Mouse (Mus musculus) heart, embryonic 16.5 days (tissue): ENCODE data around the gene Cnpy3. TPM values are rescaled to one million over a fixed set of nuclear protein-coding genes. Genes with fewer than 3 reads are reported as not detected.
"Not testable (repeated sequence)": the region's sequence is repeated elsewhere in the genome, so short reads cannot be mapped to it uniquely, and the experiment has no call there.

Experiments
- ATAC-seq: fragments of 200-750 bp; cut with Nextera tagmentation; replicated peaks from 2 replicates; pipeline ENCODE4 v1.8.0; 2017; ENCODE audit warnings: moderate number of reproducible peaks; ENCODE audit not compliant: insufficient read depth, low FRiP score; ENCODE audit errors: extremely low read depth
- H3K27ac ChIP-seq: fragments of 300-500 bp; sonication (generic); 2 replicates; pipeline ENCODE4 v1.5.1; 2014; ENCODE audit warnings: mild to moderate bottlenecking, low read length, control low read depth, moderate library complexity
- H3K27me3 ChIP-seq: fragments of 300-500 bp; sonication (generic); 2 replicates; pipeline ENCODE4 v1.6.1; 2014; ENCODE audit warnings: low read length, mixed read lengths; ENCODE audit not compliant: control insufficient read depth, insufficient read depth
- H3K36me3 ChIP-seq: fragments of 300-500 bp; sonication (generic); 2 replicates; pipeline ENCODE4 v1.6.1; 2014; ENCODE audit not compliant: control insufficient read depth, insufficient read depth
- H3K4me1 ChIP-seq: fragments of 300-500 bp; sonication (generic); 2 replicates; pipeline ENCODE4 v1.6.1; 2014; ENCODE audit warnings: low read length, mixed read lengths; ENCODE audit not compliant: control insufficient read depth, insufficient read depth
- H3K4me2 ChIP-seq: fragments of 300-500 bp; sonication (generic); 2 replicates; pipeline ENCODE4 v1.6.1; 2014; ENCODE audit warnings: low read depth, mild to moderate bottlenecking, control low read depth, low read length
- H3K4me3 ChIP-seq: fragments of 300-500 bp; sonication (generic); 2 replicates; pipeline ENCODE4 v1.5.1; 2014; ENCODE audit warnings: mild to moderate bottlenecking, control low read depth, low read length
- H3K9ac ChIP-seq: fragments of 300-500 bp; sonication (generic); 2 replicates; pipeline ENCODE4 v1.6.1; 2014; ENCODE audit warnings: low read length, control low read depth
- H3K9me3 ChIP-seq: fragments of 300-500 bp; sonication (generic); replicated peaks from 2 replicates; pipeline ENCODE4 v1.6.1; 2016; ENCODE audit warnings: low read length; ENCODE audit not compliant: control insufficient read depth
- WGBS: fragments of 180-500 bp; shearing (Covaris S2); extraction: QIAGEN DNeasy Blood & Tissue Kit; methylation state at CpG from one replicate; pipeline ENCODE4 v1.1.7; 2014; 5-methylcytosine and 5-hydroxymethylcytosine counted together
- polyA plus RNA-seq: library from polyadenylated mRNA; unstranded; fragments of >200 nt; fragmentation: Nextera tagmentation; extraction: Ambion mirVana; gene quantifications from 2 replicates; pipeline ENCODE4 v1.2.1, GENCODE M21; 2015

The Cnpy3 gene
- polyA plus RNA-seq = 50.6 and 51.4 TPM in 2 replicates

DNA sequence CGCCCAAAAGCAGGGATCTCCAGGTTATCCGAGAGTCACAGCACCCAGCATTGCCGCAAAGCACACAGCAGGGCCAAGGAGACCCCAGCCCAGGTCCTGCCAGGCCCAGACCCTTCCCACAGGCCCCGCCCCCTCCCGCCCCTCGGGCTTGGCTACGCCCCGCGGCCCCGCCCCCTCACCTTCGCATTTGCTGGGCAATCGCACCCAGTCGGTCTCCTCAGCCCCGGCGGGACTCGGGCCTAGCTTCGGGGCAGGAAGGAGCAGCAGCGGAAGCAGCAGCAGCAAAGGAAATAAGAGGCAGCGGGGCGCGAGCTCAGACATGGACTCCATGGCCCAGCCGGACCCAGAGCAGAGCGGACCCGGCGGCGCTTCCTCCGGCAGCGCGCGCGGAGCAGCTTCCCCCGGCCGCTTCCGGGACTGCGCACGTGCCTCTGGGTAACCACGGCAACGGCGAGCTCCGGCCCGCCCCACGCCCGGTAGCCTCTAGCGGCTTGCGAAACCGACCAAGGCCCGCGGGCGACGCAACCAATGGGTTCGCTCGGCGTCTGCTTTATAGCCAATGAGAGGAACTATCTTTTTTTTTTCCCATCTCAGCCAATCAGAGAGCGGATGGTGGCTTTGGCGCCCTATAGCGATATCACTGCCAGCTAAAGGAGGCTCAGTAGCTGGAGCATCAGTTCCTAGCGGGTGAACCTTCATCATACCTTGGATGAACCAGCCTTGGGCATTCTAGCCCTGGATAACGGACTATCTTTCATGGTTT, at the start of gene Cnpy3:
Gene Cnpy3 (minus strand): TSS at position 421 of the 763 bp plus-strand sequence.
- WGBS = under 1% methylated on average over 57 of the region's 58 CpGs
- peak within 1 kb of the TSS; percentile 69 for H3K4me2 ChIP-seq
- H3K27me3 ChIP-seq = no peaks in the 10 kb centered on the region
- peak; percentile 99 for ATAC-seq
- H3K36me3 ChIP-seq = no peaks in the 10 kb centered on the region
- H3K9me3 ChIP-seq = no peaks in the 10 kb centered on the region
- peaks cover 9% of the 10 kb centered on the region for H3K4me1 ChIP-seq
- H3K27ac ChIP-seq = peak within 1 kb of the TSS; percentile 90
- peak within 1 kb of the TSS; percentile 88 for H3K4me3 ChIP-seq
- H3K9ac ChIP-seq = peak within 1 kb of the TSS; percentile 84

DNA sequence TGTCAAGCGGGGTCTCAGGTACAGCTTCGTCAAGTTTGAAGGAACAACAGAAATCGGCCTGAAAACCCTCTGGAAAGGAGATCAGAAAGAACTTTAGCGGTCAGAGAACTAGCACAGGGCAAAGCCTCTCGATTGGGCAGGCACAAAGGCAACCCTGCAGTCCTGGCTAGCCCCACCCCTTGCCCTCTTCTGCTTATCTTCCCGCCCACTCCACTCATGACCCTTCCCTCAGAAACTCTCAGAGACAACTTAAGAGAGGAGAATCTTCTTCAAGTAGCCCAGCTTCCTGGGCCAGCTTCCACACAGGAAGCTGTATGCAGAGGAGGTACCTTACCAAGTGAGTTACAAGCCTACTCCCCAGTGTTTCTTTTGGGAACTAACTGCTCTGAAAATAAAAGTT, 49.7 kb upstream of the Cnpy3 start:
- no peak overlapping the region for H3K27ac ChIP-seq
- peaks cover 27% of the 10 kb centered on the region for H3K36me3 ChIP-seq
- H3K4me1 ChIP-seq = no peaks in the 10 kb centered on the region
- H3K9ac ChIP-seq = no peak overlapping the region
- no peak overlapping the region for H3K4me3 ChIP-seq
- H3K4me2 ChIP-seq = no peak overlapping the region
- 78% methylated on average over 6 of the region's 6 CpGs for WGBS
- H3K9me3 ChIP-seq = no peaks in the 10 kb centered on the region
- ATAC-seq = no peak
- no peaks in the 10 kb centered on the region for H3K27me3 ChIP-seq

DNA sequence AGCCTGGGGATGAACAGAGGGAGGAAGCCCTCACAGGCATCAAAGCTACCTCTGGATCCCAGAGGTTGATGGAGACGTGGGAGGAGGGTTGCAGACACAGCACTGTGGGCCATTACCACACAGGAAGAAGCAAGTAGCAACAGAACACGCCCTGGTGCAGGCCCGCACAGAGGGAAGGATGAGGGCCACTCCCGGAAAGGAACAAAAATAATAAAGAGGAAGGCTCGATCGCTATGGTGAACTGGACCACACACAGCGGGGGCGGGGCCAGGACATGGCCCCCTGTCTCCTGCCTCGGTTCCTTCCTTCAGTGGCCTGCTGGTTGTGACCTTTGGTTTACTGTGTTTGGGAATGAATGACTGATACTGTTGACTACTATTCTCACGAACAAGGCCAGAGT, 47.7 kb upstream of the Cnpy3 start:
- no peaks in the 10 kb centered on the region for H3K9me3 ChIP-seq
- no peak overlapping the region for H3K4me3 ChIP-seq
- 76% methylated on average over 10 of the region's 10 CpGs for WGBS
- ATAC-seq = no peak
- no peak overlapping the region for H3K4me2 ChIP-seq
- no peak overlapping the region for H3K9ac ChIP-seq
- H3K27me3 ChIP-seq = no peaks in the 10 kb centered on the region
- no peak overlapping the region for H3K27ac ChIP-seq
- no peaks in the 10 kb centered on the region for H3K4me1 ChIP-seq
- H3K36me3 ChIP-seq = peaks cover 16% of the 10 kb centered on the region

DNA sequence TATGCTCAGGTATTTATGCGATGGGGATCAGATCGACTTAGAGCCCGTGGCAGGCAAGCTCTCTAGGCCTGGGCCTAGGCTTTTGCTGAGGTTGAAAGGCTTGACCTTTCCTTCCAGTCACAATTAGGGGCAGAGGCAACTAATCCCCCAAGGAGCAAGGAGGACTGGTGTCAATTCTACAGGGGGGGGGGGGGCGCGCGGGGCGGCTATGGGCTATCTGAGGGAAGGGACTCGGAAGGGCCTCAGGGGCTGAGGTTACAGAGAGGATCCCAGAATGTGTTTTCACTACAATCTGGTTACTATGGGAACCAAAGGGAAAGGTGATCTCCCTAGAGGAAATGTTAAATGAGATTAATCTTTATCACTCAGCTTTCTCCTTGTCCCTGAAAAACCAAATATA, 45.4 kb upstream of the Cnpy3 start:
- H3K4me2 ChIP-seq = no peak overlapping the region
- no peak overlapping the region for H3K4me3 ChIP-seq
- 42% methylated on average over 8 of the region's 8 CpGs for WGBS
- ATAC-seq = no peak
- H3K27ac ChIP-seq = no peak overlapping the region
- no peaks in the 10 kb centered on the region for H3K4me1 ChIP-seq
- no peak overlapping the region for H3K9ac ChIP-seq
- H3K36me3 ChIP-seq = peaks cover 16% of the 10 kb centered on the region
- H3K9me3 ChIP-seq = no peaks in the 10 kb centered on the region
- no peaks in the 10 kb centered on the region for H3K27me3 ChIP-seq

DNA sequence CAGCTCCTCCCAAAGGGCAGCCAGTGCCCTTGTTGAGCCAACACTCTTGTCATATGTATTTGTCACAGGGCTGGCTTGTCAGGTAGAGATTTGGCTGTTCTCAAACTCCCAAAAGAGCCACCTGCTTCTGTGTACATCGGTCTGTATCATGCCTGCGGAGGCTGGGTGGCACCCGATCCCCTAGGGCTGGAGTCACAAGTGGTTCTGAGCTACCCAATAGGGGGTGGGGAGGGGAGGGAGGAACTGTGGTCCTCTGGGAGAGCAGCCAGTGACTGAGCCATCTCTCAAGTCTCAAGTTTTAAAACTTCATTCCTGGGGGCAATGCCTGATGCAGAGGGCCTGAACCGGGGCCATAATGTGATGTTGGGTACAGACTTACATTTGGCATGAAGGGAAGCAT, 44.7 kb upstream of the Cnpy3 start:
- no peaks in the 10 kb centered on the region for H3K9me3 ChIP-seq
- H3K27ac ChIP-seq = no peak overlapping the region
- H3K27me3 ChIP-seq = no peaks in the 10 kb centered on the region
- no peak overlapping the region for H3K9ac ChIP-seq
- H3K36me3 ChIP-seq = peaks cover 16% of the 10 kb centered on the region
- 81% methylated on average over 4 of the region's 4 CpGs for WGBS
- no peak overlapping the region for H3K4me2 ChIP-seq
- H3K4me3 ChIP-seq = no peak overlapping the region
- ATAC-seq = no peak
- no peaks in the 10 kb centered on the region for H3K4me1 ChIP-seq

DNA sequence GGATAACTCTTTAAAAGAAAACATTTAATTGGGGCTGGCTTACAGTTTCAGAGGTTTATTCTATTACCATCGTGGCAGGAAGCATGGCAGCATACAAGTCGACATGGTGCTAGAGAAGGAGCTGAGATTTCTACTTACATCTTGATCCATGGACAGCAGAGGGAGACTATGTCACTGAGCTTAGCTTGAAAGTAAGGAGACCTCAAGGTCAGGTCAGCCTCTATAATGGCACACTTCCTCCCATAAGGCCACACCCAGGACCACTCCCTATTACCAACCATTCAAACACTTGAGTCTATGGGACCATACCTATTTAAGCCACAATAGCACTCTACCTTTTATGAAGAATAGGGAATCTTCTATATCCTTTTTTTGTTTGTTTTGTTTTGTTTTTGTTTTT, 40.9 kb upstream of the Cnpy3 start:
- no peaks in the 10 kb centered on the region for H3K27me3 ChIP-seq
- no peaks in the 10 kb centered on the region for H3K36me3 ChIP-seq
- WGBS = 94% methylated on average over 2 of the region's 2 CpGs
- no peak overlapping the region for H3K9ac ChIP-seq
- no peaks in the 10 kb centered on the region for H3K4me1 ChIP-seq
- ATAC-seq = no peak
- H3K4me3 ChIP-seq = no peak overlapping the region
- H3K27ac ChIP-seq = no peak overlapping the region
- no peak overlapping the region for H3K4me2 ChIP-seq
- H3K9me3 ChIP-seq = no peaks in the 10 kb centered on the region

DNA sequence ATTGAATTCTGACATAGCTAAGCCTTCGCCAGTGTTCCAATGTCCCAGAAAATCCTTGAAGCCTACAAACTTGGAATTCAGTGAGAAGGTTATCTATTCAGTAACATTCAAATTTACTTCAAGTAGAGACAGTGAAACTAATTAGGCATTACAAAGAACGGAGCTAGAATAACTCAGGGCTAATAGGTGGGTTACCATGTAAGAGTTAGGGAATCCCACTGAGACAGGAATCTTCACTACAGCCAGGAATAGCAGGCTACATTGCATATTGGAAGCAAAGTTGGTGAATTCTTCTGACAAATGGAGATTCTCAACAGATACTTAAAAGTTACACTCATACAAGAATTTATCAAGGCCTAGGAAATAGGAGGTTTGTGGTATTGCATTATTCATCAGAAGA, 36.0 kb upstream of the Cnpy3 start:
- not testable (repeated sequence) for H3K36me3 ChIP-seq, H3K9ac ChIP-seq, H3K27me3 ChIP-seq, H3K4me1 ChIP-seq, H3K4me3 ChIP-seq, H3K27ac ChIP-seq, ATAC-seq, H3K4me2 ChIP-seq, H3K9me3 ChIP-seq
- 65% methylated on average over 2 of the region's 2 CpGs for WGBS

DNA sequence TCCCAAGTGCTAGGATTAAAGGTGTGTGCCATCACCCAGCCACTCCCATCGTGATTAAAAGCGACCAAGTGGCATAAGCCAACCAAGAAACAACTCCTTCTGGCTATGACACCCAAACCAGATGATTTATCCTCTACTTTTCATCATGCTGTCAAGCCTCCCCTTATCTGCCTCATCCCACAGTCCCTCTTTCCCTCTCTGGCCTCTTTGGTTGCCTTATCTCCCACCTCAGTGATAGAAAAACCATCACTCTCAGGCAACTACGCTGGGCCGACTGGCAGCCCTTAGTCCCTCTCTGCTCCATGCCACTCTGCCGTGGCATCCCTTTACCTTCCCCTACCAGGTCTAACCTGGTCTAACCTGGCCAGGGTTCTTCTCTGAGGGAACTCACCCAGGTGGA, 34.9 kb upstream of the Cnpy3 start:
- H3K27ac ChIP-seq = no peak overlapping the region
- H3K4me3 ChIP-seq = no peak overlapping the region
- no peak overlapping the region for H3K4me2 ChIP-seq
- H3K36me3 ChIP-seq = no peaks in the 10 kb centered on the region
- no peaks in the 10 kb centered on the region for H3K27me3 ChIP-seq
- ATAC-seq = no peak
- 76% methylated on average over 5 of the region's 5 CpGs for WGBS
- no peak overlapping the region for H3K9ac ChIP-seq
- H3K4me1 ChIP-seq = no peaks in the 10 kb centered on the region
- no peaks in the 10 kb centered on the region for H3K9me3 ChIP-seq

DNA sequence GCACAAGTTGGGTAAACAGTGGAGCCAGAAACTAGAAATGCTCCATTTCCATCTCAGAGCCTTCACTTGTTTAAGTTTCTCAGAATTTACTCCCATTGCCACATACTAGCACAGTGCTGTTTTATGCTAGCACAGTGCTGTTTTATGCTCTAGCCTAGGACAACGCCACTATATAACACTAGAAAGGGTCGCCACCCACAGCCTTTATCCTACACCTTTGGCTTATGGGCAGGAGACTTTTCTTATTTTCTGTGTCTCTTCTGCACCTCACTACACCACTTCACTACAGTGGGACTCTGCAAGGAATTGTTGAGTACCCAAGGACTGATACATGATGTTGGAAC, 31.2 kb upstream of the Cnpy3 start:
- Histone ChIP-seq H3K4me2 (peak overlapping the region; percentile 65; the same call in 1 of the 2 replicates), H3K27ac (peak overlapping the region; percentile 75), H3K9me3 (no peaks in the 10 kb centered on the region), H3K36me3 (peaks cover 21% of the 10 kb centered on the region), H3K9ac (no peak overlapping the region), H3K4me3 (peak overlapping the region; percentile 64), H3K27me3 (no peaks in the 10 kb centered on the region), H3K4me1 (peaks cover 6% of the 10 kb centered on the region; the same call in 1 of the 2 replicates)
- WGBS = 77% methylated on average over 2 of the region's 2 CpGs
- ATAC-seq = 0 out of 2 replicates have a peak, but pooled peaks have one; percentile 4
